1 mouse cellular context compared by ENCODE assay signal in the genomic region with DNA sequence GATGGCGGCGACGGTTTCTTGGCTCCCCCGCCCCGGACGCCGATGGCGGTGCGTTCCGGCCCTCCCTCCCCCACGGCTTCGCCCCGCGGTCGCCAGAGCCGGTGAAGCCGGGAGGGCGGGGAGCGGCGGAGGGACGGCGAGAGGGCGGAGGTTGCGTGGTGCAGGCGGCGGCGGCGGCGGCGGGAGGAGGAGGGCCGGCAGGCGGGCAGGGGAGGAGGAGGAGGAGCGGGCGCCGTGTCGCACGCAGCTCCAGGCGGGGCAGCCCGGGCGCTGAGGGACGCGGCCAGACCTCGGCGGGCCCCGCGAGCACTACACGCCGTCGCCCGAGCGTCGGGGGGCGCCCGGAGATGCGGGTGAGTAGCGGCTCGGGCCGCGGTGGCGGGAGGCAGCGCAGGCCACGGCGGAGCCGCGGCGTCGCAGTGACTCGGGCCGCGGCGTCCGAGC.
TF ChIP-seq lines count a peak whose summit lies in the region.

No protein-coding gene starts in this region.

TF ChIP-seq in myocyte, 11 proteins besides CTCF, POLR2A, EP300 and RAD21 (continued from another document):
- TF ChIP-seq REST (IDR thresholded peaks at IDR 0.05; ENCODE audit: insufficient read depth, insufficient read length) (no peak), POLR2AphosphoS2 (IDR thresholded peaks at IDR 0.05; ENCODE audit: insufficient read length, low read depth) (peak; percentile 80)
